Mouse (Mus musculus) myocyte (in vitro differentiated cells): ENCODE data around the gene Spag6.

Experiments used
- POLR2A ChIP-seq: IDR thresholded peaks from one replicate; pipeline ENCODE4 v1.6.1; 2011; ENCODE audit warnings: low read depth, mild to moderate bottlenecking, control low read depth, moderate library complexity; ENCODE audit not compliant: insufficient read length
- SRF ChIP-seq: IDR thresholded peaks from one replicate; pipeline ENCODE4 v1.6.1; 2011; ENCODE audit warnings: low read depth; ENCODE audit not compliant: control insufficient read depth, insufficient read length
- TCF12 ChIP-seq: IDR thresholded peaks from one replicate; pipeline ENCODE4 v1.6.1; 2011; ENCODE audit warnings: mild to moderate bottlenecking, control low read depth; ENCODE audit not compliant: poor library complexity, insufficient read depth, severe bottlenecking
- USF1 ChIP-seq: IDR thresholded peaks from one replicate; pipeline ENCODE4 v1.6.1; 2011; ENCODE audit warnings: low read depth, mild to moderate bottlenecking, control low read depth, moderate library complexity

- TF ChIP-seq POLR2A (no peak), TCF12 (no peak), USF1 (no peak), SRF (no peak)
These were observed 16.5 kb downstream of the Spag6 start for GRCm38 (mm10) chr2:18710356-18710755.
